In the genomic region with DNA sequence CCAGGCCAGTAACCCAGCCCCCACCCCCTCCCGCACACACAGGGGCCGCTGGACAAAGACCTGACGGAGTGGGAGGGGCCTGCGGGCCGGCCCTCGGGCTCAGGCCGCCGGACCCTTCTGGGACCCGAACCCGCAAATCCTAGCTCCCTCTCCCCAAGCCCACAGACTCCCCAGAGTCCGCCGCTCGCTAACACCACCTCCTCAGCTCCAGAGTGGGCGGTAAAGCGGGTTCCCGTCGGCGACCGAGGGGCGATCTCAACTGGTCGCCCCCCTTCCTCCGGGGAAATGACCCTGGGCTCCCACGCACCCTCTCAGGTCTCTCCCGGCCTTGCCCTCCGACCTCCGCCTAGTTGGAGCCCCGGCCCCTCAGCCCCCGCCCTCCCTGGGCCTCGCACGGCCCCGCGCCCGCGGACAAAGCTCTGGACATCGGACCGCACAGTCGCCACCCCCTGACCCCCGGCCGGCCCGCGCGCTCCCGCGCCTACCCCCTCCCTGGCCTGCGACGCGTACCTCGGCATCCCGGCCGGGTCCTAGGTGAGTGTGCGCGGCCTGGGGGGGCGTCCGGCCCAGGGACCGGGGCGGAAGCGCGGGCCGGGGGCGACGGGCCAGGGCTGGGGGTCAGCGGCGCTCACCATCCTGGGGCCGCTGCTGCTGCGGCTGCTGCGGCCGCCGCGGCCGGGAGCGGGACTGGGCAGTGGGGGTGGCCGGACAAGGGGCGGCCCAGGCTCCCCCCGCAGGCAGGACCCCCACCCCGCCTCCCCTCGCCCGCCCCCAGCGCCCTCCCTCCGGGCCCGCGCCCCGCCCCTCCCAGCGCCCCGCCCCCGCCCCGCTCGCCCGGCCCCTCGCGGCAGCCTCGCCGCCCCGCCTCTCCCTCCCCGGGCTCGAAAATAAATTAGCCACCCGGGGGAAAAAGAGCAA, we compare ENCODE assay signal across 9 mouse cellular contexts. TPM values are rescaled to one million over a fixed set of nuclear protein-coding genes. Genes with fewer than 3 reads are reported as not detected.
DNase-seq lines count a peak whose midpoint lies in the region; ATAC-seq lines count a peak whose summit lies in the region.
"Had no signal": no experiment of that assay in that cellular context is flagged by ENCODE, and none has a peak within 500 bp of the region (broad histone marks: within the 10 kb centered on the region; RNA-seq: fewer than 3 reads in every experiment).

A gene (minus strand): TSS at position 755 of the 918 bp plus-strand sequence.

- WGBS in embryonic facial prominence, embryonic 10.5 days = under 1% methylated on average over 85 of the region's 96 CpGs
- under 1% methylated on average over 96 of the region's 96 CpGs for WGBS in hindbrain, embryonic 10.5 days
- under 1% methylated on average over 64 of the region's 96 CpGs for WGBS in limb, embryonic 15.5 days
- under 1% methylated on average over 82 of the region's 96 CpGs for WGBS in neural tube, embryonic 13.5 days

- H3K9me3 ChIP-seq in embryonic facial prominence, embryonic 10.5 days = no peaks in the 10 kb centered on the region
- H3K9me3 ChIP-seq in hindbrain, embryonic 10.5 days = no peaks in the 10 kb centered on the region
- no peaks in the 10 kb centered on the region for H3K9me3 ChIP-seq in limb, embryonic 15.5 days
- H3K9me3 ChIP-seq in neural tube, embryonic 13.5 days = no peaks in the 10 kb centered on the region

- H3K4me1 ChIP-seq in embryonic facial prominence, embryonic 10.5 days = peaks cover 95% of the 10 kb centered on the region
- H3K4me1 ChIP-seq in hindbrain, embryonic 10.5 days (replicated peaks) = peaks cover 87% of the 10 kb centered on the region
- H3K4me1 ChIP-seq in limb, embryonic 15.5 days = peaks cover 66% of the 10 kb centered on the region
- H3K4me1 ChIP-seq in neural tube, embryonic 13.5 days (replicated peaks) = peaks cover 76% of the 10 kb centered on the region

- H3K27ac ChIP-seq in embryonic facial prominence, embryonic 10.5 days (replicated peaks) = peak within 1 kb of the TSS; percentile 99
- H3K27ac ChIP-seq in hindbrain, embryonic 10.5 days = peak within 1 kb of the TSS; percentile 97
- H3K27ac ChIP-seq in limb, embryonic 15.5 days = peak within 1 kb of the TSS; percentile 74
- H3K27ac ChIP-seq in neural tube, embryonic 13.5 days (replicated peaks) = peak within 1 kb of the TSS; percentile 94

- peaks cover 17% of the 10 kb centered on the region for H3K36me3 ChIP-seq in embryonic facial prominence, embryonic 10.5 days (replicated peaks)
- peaks cover 17% of the 10 kb centered on the region for H3K36me3 ChIP-seq in hindbrain, embryonic 10.5 days
- H3K36me3 ChIP-seq in limb, embryonic 15.5 days = no peaks in the 10 kb centered on the region
- no peaks in the 10 kb centered on the region for H3K36me3 ChIP-seq in neural tube, embryonic 13.5 days

- DNase-seq in left cerebral cortex, postnatal 4 days = peak; percentile 34
- no peak for DNase-seq in left cerebral cortex, adult 18-20 months (ENCODE audit: low spot score in 2 of 2)
- DNase-seq in embryonic facial prominence, embryonic 10.5 days (ENCODE audit: low spot score) = peak; percentile 81
- peak; percentile 84 for DNase-seq in hindbrain, embryonic 10.5 days (ENCODE audit: low spot score)
- no peak for DNase-seq in B cell, adult 2 months

- 0 out of 2 replicates have a peak, but pooled peaks have one; percentile 13 for ATAC-seq in limb, embryonic 15.5 days (ENCODE audit: insufficient number of reproducible peaks, low FRiP score, low TSS enrichment, low read depth)
- ATAC-seq in neural tube, embryonic 13.5 days (ENCODE audit: low read depth) = peak; percentile 4; the same call in 1 of the 2 replicates
- ATAC-seq in monocyte, adult 5-6 weeks (replicated peaks; ENCODE audit: insufficient number of reproducible peaks, low FRiP score, low TSS enrichment, poor library complexity, severe bottlenecking) = no peak

- H3K9ac ChIP-seq in limb, embryonic 15.5 days = peak within 1 kb of the TSS; percentile 71
- peak within 1 kb of the TSS; percentile 95 for H3K9ac ChIP-seq in neural tube, embryonic 13.5 days

- H3K27me3 ChIP-seq in embryonic facial prominence, embryonic 10.5 days (replicated peaks; ENCODE audit: low read depth, poor library complexity, severe bottlenecking) = no peaks in the 10 kb centered on the region
- no peaks in the 10 kb centered on the region; the same call in 1 of the 2 replicates for H3K27me3 ChIP-seq in hindbrain, embryonic 10.5 days (ENCODE audit: insufficient read depth, poor library complexity, severe bottlenecking)
- H3K27me3 ChIP-seq in limb, embryonic 15.5 days = no peaks in the 10 kb centered on the region
- no peaks in the 10 kb centered on the region for H3K27me3 ChIP-seq in neural tube, embryonic 13.5 days

- intact Hi-C loops in left cerebral cortex, postnatal 4 days (cut with DNase I) = no loop called here

- H3K4me3 ChIP-seq in embryonic facial prominence, embryonic 10.5 days = peak within 1 kb of the TSS; percentile 99
- H3K4me3 ChIP-seq in hindbrain, embryonic 10.5 days = peak within 1 kb of the TSS; percentile 95
- peak within 1 kb of the TSS; percentile 79 for H3K4me3 ChIP-seq in limb, embryonic 15.5 days
- peak within 1 kb of the TSS; percentile 75 for H3K4me3 ChIP-seq in neural tube, embryonic 13.5 days

- H3K4me2 ChIP-seq in limb, embryonic 15.5 days = peak within 1 kb of the TSS; percentile 88
- peak within 1 kb of the TSS; percentile 72 for H3K4me2 ChIP-seq in neural tube, embryonic 13.5 days

RNA-seq across cellular contexts. Expression of the gene that starts here (rescaled TPM):
- total RNA-seq in left cerebral cortex, postnatal 4 days (2021) = 1 to 10 TPM in 1 of 2 experiments, under 1 TPM in 1; 0.70 to 1.0 TPM
- 1 to 10 TPM; 1.3 to 1.4 TPM for total RNA-seq in left cerebral cortex, adult 18-20 months (2021)
- 1.2 and 1.7 TPM in 2 replicates for polyA plus RNA-seq in embryonic facial prominence, embryonic 10.5 days (2016; fragmentation: Nextera tagmentation; extraction: Ambion mirVana)
- 1.4 TPM in 2 replicates for polyA plus RNA-seq in hindbrain, embryonic 10.5 days (2016; fragmentation: Nextera tagmentation; extraction: Ambion mirVana)
- 0.09 and 0.12 TPM in 2 replicates for polyA plus RNA-seq in limb, embryonic 15.5 days (2015; fragmentation: Nextera tagmentation; extraction: Ambion mirVana)
- polyA plus RNA-seq in neural tube, embryonic 13.5 days (2015; fragmentation: Nextera tagmentation; extraction: Ambion mirVana) = 0.17 and 0.18 TPM in 2 replicates
- total RNA-seq in monocyte, adult 5-6 weeks (2017) = 0.57 TPM in 1 of 3 replicates, not detected in the others
- total RNA-seq: MEL had no signal

Comparison
In these comparisons a context has a peak if more than half of its experiments do, and no peak if none do; other contexts are left out.
1. DNase-seq: peak in left cerebral cortex, postnatal 4 days (single experiment), embryonic facial prominence, embryonic 10.5 days (single experiment) and hindbrain, embryonic 10.5 days (single experiment); none in left cerebral cortex, adult 18-20 months (0 of 2) and B cell, adult 2 months (0 of 2).
2. Peak in ATAC-seq, H3K4me3 ChIP-seq, H3K27ac ChIP-seq, H3K9ac ChIP-seq and H3K4me2 ChIP-seq in limb, embryonic 15.5 days; RNA of the gene not detected or under 1 TPM.
3. Peak in ATAC-seq, H3K4me3 ChIP-seq, H3K27ac ChIP-seq, H3K9ac ChIP-seq and H3K4me2 ChIP-seq in neural tube, embryonic 13.5 days; RNA of the gene not detected or under 1 TPM.
4. Peak in every context shown above with its lines, with median percentiles within 50 percentile points of each other: H3K27ac ChIP-seq and H3K4me3 ChIP-seq.